Mouse (Mus musculus) hematopoietic stem cell, adult 5-6 weeks (primary cell): ENCODE results near the gene Higd2a. TPM values are rescaled to one million over a fixed set of nuclear protein-coding genes. Genes with fewer than 3 reads are reported as not detected.
A peak's percentile ranks its signal among the peaks of the same experiment; 100 is the strongest.
"Not testable (repeated sequence)": the region's sequence is repeated elsewhere in the genome, so short reads cannot be mapped to it uniquely, and the experiment has no call there.

ENCODE experiments used
- ATAC-seq, 2 experiments: fragments of 125-278 bp in 1 of 2; replicated peaks in 1 of 2; 2 replicates each; pipeline ENCODE4 v1.8.0; 2016 to 2017; ENCODE audit warnings: inconsistent platforms in 2 of 2, mild to moderate bottlenecking in 2 of 2, moderate number of reproducible peaks in 2 of 2, low read depth in 1 of 2, moderate TSS enrichment in 1 of 2; ENCODE audit not compliant: low FRiP score in 2 of 2, poor library complexity in 2 of 2, severe bottlenecking in 2 of 2, insufficient read depth in 1 of 2, low TSS enrichment in 1 of 2
- total RNA-seq: library from RNA; stranded (forward); fragments of 172-1452, 232-1000 nt; gene quantifications from 2 replicates; pipeline ENCODE4 v1.2.3, GENCODE M21; 2017

The Higd2a gene
- total RNA-seq, 1 experiment from 2014 or later = 40.1 TPM

DNA sequence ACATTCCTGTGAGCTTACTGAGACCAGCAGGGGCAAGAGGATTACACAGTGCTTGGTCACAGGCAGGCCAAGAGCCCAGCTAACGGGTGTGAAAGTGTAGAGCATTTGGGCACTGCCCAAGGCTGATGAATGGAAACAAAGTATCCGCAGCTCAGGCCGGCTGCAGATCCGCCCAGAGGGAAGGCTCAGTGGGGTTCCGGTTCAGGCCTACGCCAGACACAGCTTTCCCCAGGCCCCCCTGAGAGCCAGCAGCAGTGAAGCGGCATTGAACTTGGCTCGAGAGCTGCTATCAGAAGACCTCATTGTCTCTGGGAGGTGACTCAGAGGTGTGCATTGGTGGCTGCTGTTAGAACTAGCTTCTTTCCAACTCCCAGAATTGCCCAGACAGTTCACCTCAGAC, 18.7 kb downstream of the Higd2a start:
- no peak for ATAC-seq

- ATAC-seq = no peak
Observed at GRCm38 (mm10) chr13:54609301-54609700, 19.3 kb downstream of the Higd2a start.

- ATAC-seq = 0 out of 4 replicates have a peak, but pooled peaks of 1 of the 2 experiments have one; percentile 13
Observed at GRCm38 (mm10) chr13:54610613-54610971, 20.6 kb downstream of the Higd2a start.

GRCm38 (mm10) chr13:54610972-54611754, 21.2 kb downstream of the Higd2a start, which contains the start of gene Cltb:
TSS of gene Cltb (minus strand) at chr13:54611344.
- peak; percentile 46 to 68 for ATAC-seq

- ATAC-seq = not testable (repeated sequence)
Observed at GRCm38 (mm10) chr13:54613141-54613540, 23.1 kb downstream of the Higd2a start.

GRCm38 (mm10) chr13:54616307-54616706, 26.3 kb downstream of the Higd2a start:
- no peak for ATAC-seq

- no peak for ATAC-seq
Observed at GRCm38 (mm10) chr13:54616998-54617397, 27.0 kb downstream of the Higd2a start.

DNA sequence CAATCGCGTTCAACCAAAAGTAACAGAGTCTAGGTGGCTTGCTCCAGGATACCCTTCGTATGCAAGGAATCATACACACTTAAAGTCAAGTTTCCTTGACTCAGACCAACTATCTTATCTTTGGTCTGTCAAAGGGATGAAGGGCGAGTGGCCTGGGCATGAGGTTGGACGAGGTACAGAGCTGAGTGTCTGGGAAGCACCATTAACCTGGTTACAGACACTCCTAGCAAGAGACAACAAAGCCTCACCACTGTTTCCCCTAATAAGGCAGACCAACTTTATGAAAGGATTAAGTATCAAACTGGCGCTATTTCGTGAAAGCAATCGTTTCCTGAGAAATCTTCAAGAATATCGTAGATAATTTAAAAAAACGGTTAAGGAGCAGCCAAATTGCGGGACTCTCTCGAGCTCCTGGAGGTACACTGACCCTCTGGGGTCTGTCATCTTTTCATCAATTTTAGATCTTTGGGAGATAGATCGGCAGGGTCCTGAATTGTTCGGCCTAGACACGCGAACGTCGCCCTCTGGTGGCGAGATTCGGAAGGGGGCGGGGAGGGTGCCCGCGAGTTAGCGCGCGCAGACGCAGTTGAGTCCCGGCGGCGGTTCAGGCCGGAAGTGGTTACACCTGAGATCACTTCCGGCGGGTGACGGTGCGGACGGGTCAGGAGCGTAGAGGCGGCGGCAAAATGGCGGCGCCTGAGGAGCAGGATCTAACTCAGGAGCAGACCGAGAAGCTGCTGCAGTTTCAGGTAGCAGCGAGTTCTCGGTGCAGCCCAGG, 31.3 kb downstream of the Higd2a start, which contains the start of gene Faf2:
Gene Faf2, plus strand, starts transcription at position 630 of the 778 bp plus-strand sequence.
- peak; percentile 97 to 98 for ATAC-seq

DNA sequence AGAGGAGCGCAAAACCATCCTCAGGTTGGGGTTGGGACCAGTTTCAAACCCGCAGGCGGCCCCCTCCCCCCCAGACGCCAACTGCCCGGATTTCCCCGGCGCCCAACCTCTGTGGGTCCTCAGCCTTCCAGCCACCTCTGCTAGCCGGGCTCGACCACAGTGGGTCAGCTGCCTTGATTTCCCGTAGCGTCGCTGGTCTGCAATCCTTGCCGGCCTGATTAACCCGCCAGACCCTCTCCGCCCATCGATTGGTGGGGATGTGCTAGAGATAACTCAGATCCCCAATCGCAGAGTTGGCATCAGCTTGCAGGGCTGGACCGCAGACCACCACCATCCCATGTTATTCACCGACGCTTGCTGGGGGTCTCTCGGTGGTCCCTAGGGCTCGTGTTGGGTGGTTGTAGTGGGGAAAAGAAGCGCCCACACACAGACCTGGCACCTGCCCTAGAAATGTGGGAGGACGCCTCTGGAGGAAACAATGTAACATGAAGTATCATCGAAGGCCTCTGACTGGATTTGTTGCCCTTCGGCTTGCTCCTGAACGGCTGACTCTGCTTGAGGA, 32.0 kb downstream of the Higd2a start:
- ATAC-seq = peak; percentile 8 to 10; a peak in 1 of 4 replicates

DNA sequence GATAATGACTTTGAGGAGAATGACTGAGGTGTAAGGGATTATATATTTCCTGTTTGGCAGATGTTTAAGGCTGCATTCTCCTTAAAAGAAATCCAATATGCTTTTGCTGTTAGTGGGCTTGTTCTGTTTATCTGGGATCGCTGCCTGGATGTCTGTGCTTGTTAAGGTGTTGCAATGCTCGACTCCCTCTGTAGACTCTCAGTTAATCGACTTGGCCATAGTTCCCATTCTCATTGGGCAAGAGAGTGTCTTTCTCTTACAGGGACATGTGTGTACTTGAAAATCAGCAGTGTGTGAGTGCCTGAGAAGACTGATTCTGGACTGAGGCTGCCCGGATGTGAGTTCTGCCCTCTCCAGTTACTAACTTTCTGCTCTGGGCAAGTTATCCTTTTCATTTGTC, 39.1 kb downstream of the Higd2a start:
- ATAC-seq = no peak

DNA sequence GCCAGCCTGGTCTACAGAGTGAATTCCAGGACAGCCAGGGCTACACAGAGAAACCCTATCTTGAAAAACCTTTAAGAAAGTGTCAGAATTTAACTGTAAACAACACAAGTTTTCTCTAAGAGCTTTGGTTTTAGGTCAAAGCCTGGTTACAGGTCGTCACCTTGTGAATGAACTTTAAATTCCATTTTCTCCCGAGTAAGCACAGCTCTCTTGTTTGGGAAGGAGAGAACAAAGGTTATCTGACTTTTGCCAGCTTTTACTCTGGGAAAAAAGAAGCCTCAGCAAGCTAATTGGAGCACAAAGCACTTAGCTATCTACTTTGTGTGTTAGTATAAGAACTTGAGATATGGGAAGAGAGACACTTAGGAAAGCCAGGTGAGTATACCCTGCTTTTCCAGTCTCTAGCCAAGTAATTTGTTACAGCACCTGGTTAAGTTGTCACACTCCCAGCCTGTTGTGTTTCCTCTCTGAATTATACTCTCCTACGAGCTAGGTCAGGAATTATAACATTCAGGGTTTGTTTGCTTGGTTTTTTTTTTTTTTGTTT, 42.8 kb downstream of the Higd2a start:
- ATAC-seq = no peak

- no peak for ATAC-seq
Observed at GRCm38 (mm10) chr13:54635011-54635410, 45.0 kb downstream of the Higd2a start.

Other genes starting within 250 kb of the Higd2a start
- gene Cplx2, start 218.9 kb upstream of the Higd2a start, total RNA-seq = 2.4 and 3.4 TPM in 2 replicates
- gene Thoc3, start 121.4 kb upstream of the Higd2a start, total RNA-seq = 29.4 and 56.5 TPM in 2 replicates
- gene Simc1, start 86.4 kb upstream of the Higd2a start, total RNA-seq = 11.4 and 13.7 TPM in 2 replicates
- 20.8 and 27.9 TPM in 2 replicates for gene 4833439L19Rik, start 24.8 kb upstream of the Higd2a start, total RNA-seq
- gene Arl10, start 15.2 kb upstream of the Higd2a start, total RNA-seq = 9.3 and 9.9 TPM in 2 replicates
- 56.9 and 59.5 TPM in 2 replicates for gene Nop16, start 117 bp upstream of the Higd2a start, total RNA-seq
- 30.5 and 40.7 TPM in 2 replicates for gene Cltb, start 21.1 kb downstream of the Higd2a start, total RNA-seq
- 44.5 and 51.6 TPM in 2 replicates for gene Faf2, start 31.6 kb downstream of the Higd2a start, total RNA-seq
- 24.5 and 44.4 TPM in 2 replicates for gene Rnf44, start 103.7 kb downstream of the Higd2a start, total RNA-seq
- gene Cdhr2, start 111.3 kb downstream of the Higd2a start, total RNA-seq = not detected in 2 replicates
- not detected in 2 replicates for gene Gprin1, start 159.7 kb downstream of the Higd2a start, total RNA-seq
- gene Sncb, start 176.4 kb downstream of the Higd2a start, total RNA-seq = not detected in 2 replicates
- gene Eif4e1b, start 193.8 kb downstream of the Higd2a start, total RNA-seq = not detected in 2 replicates
- 1.3 TPM in 1 of 2 replicates, not detected in the other for gene Tspan17, start 199.2 kb downstream of the Higd2a start, total RNA-seq